Mouse (Mus musculus) lung, postnatal 0 days (tissue): ENCODE measurements around the gene Igflr1. TPM values are rescaled to one million over a fixed set of nuclear protein-coding genes. Genes with fewer than 3 reads are reported as not detected.

Experiments used
- ATAC-seq: fragments of 200-750 bp; cut with Nextera tagmentation; 2 replicates; pipeline ENCODE4 v1.8.0; 2017; ENCODE audit warnings: moderate library complexity
- DNase-seq: peaks from one replicate; pipeline ENCODE4 v3.0.0-alpha.2; 2016; ENCODE audit warnings: low spot score
- H3K27ac ChIP-seq: fragments of 300-500 bp; sonication (generic); 2 replicates; pipeline ENCODE4 v1.5.1; 2014; ENCODE audit warnings: antibody characterized with exemption, mild to moderate bottlenecking, low read length, mixed read lengths
- H3K27me3 ChIP-seq: fragments of 300-500 bp; sonication (generic); replicated peaks from 2 replicates; pipeline ENCODE4 v1.6.1; 2014; ENCODE audit warnings: low read length, mixed read lengths; ENCODE audit not compliant: insufficient read depth
- H3K36me3 ChIP-seq: fragments of 300-500 bp; sonication (generic); 2 replicates; pipeline ENCODE4 v1.6.1; 2014; ENCODE audit warnings: low read length, mixed read lengths; ENCODE audit not compliant: insufficient read depth
- H3K4me1 ChIP-seq: fragments of 300-500 bp; sonication (generic); 2 replicates; pipeline ENCODE4 v1.6.1; 2014; ENCODE audit warnings: antibody characterized with exemption, low read depth, low read length, mixed read lengths; ENCODE audit not compliant: insufficient read depth
- H3K4me2 ChIP-seq: fragments of 300-500 bp; sonication (generic); replicated peaks from 2 replicates; pipeline ENCODE4 v1.6.1; 2014; ENCODE audit warnings: low read depth, mild to moderate bottlenecking, low read length, moderate library complexity, mixed read lengths
- H3K4me3 ChIP-seq: fragments of 300-500 bp; sonication (generic); 2 replicates; pipeline ENCODE4 v1.5.1; 2014; ENCODE audit warnings: low read depth, low read length
- H3K9ac ChIP-seq: fragments of 300-500 bp; sonication (generic); replicated peaks from 2 replicates; pipeline ENCODE4 v1.6.1; 2014; ENCODE audit warnings: low read depth, mild to moderate bottlenecking
- H3K9me3 ChIP-seq: fragments of 300-500 bp; sonication (generic); 2 replicates; pipeline ENCODE4 v1.6.1; 2016; ENCODE audit warnings: low read length, mixed read lengths
- CTCF ChIP-seq: IDR thresholded peaks from 2 replicates; pipeline ENCODE4 v1.5.1; 2016; ENCODE audit warnings: antibody characterized with exemption, mild to moderate bottlenecking
- EP300 ChIP-seq: IDR thresholded peaks from 2 replicates; pipeline ENCODE4 v1.6.1; 2016; ENCODE audit warnings: antibody characterized with exemption, mild to moderate bottlenecking, control low read depth
- WGBS: fragments of 180-500 bp; shearing (Covaris S2); extraction: QIAGEN DNeasy Blood & Tissue Kit; methylation state at CpG from one replicate; pipeline ENCODE4 v1.1.7; 2014; 5-methylcytosine and 5-hydroxymethylcytosine counted together
- polyA plus RNA-seq: library from polyadenylated mRNA; unstranded; fragments of >200 nt; fragmentation: Nextera tagmentation; extraction: Ambion mirVana; gene quantifications from 2 replicates; pipeline ENCODE4 v1.2.1, GENCODE M21; 2015

Gene Igflr1
- polyA plus RNA-seq: 1.2 and 3.2 TPM in 2 replicates

GRCm38 (mm10) chr7:30564970-30565571 lies at the start of gene Igflr1:
Gene Igflr1, plus strand, starts transcription at chr7:30565427.
- no peak for TF ChIP-seq EP300
- no peak within 1 kb of the TSS for H3K4me3 ChIP-seq
- WGBS: 94% methylated on average over 12 of the region's 12 CpGs
- no peaks in the 10 kb centered on the region for H3K27me3 ChIP-seq
- H3K4me1 ChIP-seq: peaks cover 3% of the 10 kb centered on the region; the same call in 1 of the 2 replicates
- no peaks in the 10 kb centered on the region for H3K9me3 ChIP-seq
- no peak for ATAC-seq
- DNase-seq: no peak
- no peak within 1 kb of the TSS for H3K27ac ChIP-seq
- H3K9ac ChIP-seq: no peak within 1 kb of the TSS
- H3K4me2 ChIP-seq: no peak within 1 kb of the TSS
- peaks cover 24% of the 10 kb centered on the region for H3K36me3 ChIP-seq

DNA sequence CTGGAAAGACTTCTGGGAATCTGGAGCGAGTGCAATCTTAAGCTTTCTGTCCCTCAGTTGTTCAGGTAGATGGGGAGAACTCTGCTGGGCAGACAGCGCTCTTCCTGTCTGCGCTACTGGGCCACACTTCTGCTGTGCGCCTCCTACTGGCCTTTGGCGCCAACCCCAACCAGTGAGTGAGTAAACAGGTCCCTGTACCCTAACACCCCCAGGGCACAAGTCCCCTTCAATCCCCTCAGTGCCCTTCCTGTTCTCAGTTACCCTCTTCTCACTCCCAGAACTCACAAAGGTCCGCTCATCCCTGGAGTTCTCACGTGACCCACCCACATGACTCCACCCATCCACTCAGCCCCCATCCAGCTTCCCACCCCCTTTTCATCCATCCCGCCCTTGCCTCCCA lies 46.9 kb upstream of the Igflr1 start:
- no peak for ATAC-seq
- TF ChIP-seq EP300: no peak
- TF ChIP-seq CTCF: no peak
- H3K9me3 ChIP-seq: no peaks in the 10 kb centered on the region

DNA sequence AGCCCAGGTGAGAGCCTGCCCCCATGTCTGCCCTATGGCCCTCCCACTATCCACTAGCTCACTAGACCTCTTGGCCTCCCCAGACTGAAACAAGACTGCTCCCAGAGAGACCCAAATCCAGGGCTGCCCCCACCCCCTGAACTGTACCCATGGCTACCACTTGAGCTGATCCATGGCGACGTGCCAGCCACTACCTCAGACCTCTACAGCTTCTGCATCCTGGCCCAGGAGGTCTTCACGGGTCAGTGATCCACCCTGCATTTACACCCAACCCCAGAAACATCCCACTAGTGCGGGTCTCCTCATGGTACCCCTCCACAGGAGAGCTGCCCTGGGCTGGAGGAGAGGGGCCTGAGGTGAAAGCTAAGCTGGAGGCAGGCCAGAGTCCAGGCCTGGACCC lies 44.8 kb upstream of the Igflr1 start:
- no peaks in the 10 kb centered on the region for H3K9me3 ChIP-seq
- 77% methylated on average over 4 of the region's 4 CpGs for WGBS
- no peak overlapping the region for H3K4me2 ChIP-seq
- H3K4me1 ChIP-seq: no peaks in the 10 kb centered on the region
- ATAC-seq (no peak), DNase-seq (no peak)
- TF ChIP-seq EP300 (no peak), CTCF (no peak)
- no peaks in the 10 kb centered on the region for H3K27me3 ChIP-seq
- H3K4me3 ChIP-seq: no peak overlapping the region
- no peak overlapping the region for H3K27ac ChIP-seq
- H3K9ac ChIP-seq: no peak overlapping the region
- H3K36me3 ChIP-seq: no peaks in the 10 kb centered on the region

More for the DNA sequence above, 46.9 kb upstream of the Igflr1 start:
- H3K4me3 ChIP-seq: no peak overlapping the region
- no peak overlapping the region for H3K4me2 ChIP-seq
- H3K27me3 ChIP-seq: no peaks in the 10 kb centered on the region
- WGBS: 32% methylated on average over 8 of the region's 8 CpGs
- no peak for DNase-seq
- H3K36me3 ChIP-seq: no peaks in the 10 kb centered on the region
- no peaks in the 10 kb centered on the region for H3K4me1 ChIP-seq
- no peak overlapping the region for H3K9ac ChIP-seq
- no peak overlapping the region for H3K27ac ChIP-seq

- no peaks in the 10 kb centered on the region for H3K4me1 ChIP-seq
- TF ChIP-seq EP300: no peak
- no peak for TF ChIP-seq CTCF
- 77% methylated on average over 5 of the region's 5 CpGs for WGBS
Measured at GRCm38 (mm10) chr7:30520856-30521255, 44.4 kb upstream of the Igflr1 start.

DNA sequence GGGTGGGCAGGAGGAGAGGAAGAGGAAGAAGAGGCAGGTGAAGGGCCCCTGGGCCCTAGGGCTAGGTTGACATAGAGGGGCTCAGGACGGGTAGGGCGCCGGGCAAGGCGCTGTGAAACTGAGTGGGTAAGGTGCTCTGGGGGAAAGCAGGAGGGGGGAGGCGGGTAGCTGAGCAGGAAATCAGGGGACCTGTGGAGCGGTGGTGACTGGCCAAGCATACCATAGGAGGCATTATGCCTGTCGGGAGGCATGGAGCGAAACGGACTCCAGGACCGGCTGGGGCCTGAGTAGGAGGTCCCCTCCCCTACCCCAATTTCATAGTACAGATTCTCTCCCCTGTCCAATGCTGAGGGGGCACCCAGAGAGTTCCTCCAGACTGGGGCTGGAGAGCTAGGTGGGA lies 42.4 kb upstream of the Igflr1 start:
- ATAC-seq (no peak), DNase-seq (no peak)
- 84% methylated on average over 10 of the region's 10 CpGs for WGBS
- Histone ChIP-seq H3K4me3 (no peak overlapping the region), H3K4me2 (no peak overlapping the region), H3K27ac (no peak overlapping the region), H3K36me3 (no peaks in the 10 kb centered on the region), H3K27me3 (no peaks in the 10 kb centered on the region), H3K4me1 (peaks cover 4% of the 10 kb centered on the region; the same call in 1 of the 2 replicates), H3K9me3 (no peaks in the 10 kb centered on the region), H3K9ac (no peak overlapping the region)
- TF ChIP-seq EP300 (no peak), CTCF (no peak)

More at GRCm38 (mm10) chr7:30520856-30521255, 44.4 kb upstream of the Igflr1 start:
- Histone ChIP-seq H3K36me3 (no peaks in the 10 kb centered on the region), H3K27me3 (no peaks in the 10 kb centered on the region), H3K9me3 (no peaks in the 10 kb centered on the region), H3K27ac (no peak overlapping the region), H3K4me3 (no peak overlapping the region), H3K4me2 (no peak overlapping the region), H3K9ac (no peak overlapping the region)
- no peak for ATAC-seq
- DNase-seq: no peak

- no peak for TF ChIP-seq CTCF
- TF ChIP-seq EP300: no peak
- Histone ChIP-seq H3K4me3 (no peak overlapping the region), H3K36me3 (no peaks in the 10 kb centered on the region), H3K9me3 (no peaks in the 10 kb centered on the region), H3K4me1 (peaks cover 4% of the 10 kb centered on the region; the same call in 1 of the 2 replicates), H3K9ac (no peak overlapping the region), H3K27ac (no peak overlapping the region), H3K4me2 (no peak overlapping the region), H3K27me3 (no peaks in the 10 kb centered on the region)
- no peak for ATAC-seq
- no peak for DNase-seq
- WGBS: 94% methylated on average over 6 of the region's 6 CpGs
Measured at GRCm38 (mm10) chr7:30524487-30524886, 40.7 kb upstream of the Igflr1 start.
